Mouse (Mus musculus): ENCODE data around the gene 9530068E07Rik. TPM values are rescaled to one million over a fixed set of nuclear protein-coding genes. Genes with fewer than 3 reads are reported as not detected.
A peak's percentile ranks its signal among the peaks of the same experiment; 100 is the strongest.
"Not testable (repeated sequence)": the region's sequence is repeated elsewhere in the genome, so short reads cannot be mapped to it uniquely, and the experiment has no call there.

The 9530068E07Rik gene
- total RNA-seq, 2 experiments from 2014 or later = 59.2 to 64.2 TPM

DNA sequence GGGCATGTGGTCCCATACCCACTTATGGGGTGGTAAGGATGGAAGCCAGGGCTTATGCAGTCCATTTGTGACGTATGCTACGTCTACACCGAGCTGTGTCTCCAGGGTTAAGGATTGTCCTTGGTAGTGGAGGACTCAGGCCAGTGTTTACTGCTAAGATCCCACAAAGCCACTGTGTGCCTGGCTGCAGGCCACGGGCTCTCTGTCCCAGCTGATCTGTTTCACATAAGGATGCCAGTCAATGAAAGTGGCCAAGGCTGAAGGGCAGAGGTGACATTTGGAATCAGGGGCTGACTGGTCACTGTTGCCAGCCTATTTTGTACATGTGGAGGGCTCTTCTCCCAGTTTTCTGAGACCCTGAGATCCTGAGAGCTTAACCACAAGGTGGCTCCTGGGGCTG, 18.6 kb upstream of the 9530068E07Rik start:
- intact Hi-C loops (cut with DNase I) = no loop called here

DNA sequence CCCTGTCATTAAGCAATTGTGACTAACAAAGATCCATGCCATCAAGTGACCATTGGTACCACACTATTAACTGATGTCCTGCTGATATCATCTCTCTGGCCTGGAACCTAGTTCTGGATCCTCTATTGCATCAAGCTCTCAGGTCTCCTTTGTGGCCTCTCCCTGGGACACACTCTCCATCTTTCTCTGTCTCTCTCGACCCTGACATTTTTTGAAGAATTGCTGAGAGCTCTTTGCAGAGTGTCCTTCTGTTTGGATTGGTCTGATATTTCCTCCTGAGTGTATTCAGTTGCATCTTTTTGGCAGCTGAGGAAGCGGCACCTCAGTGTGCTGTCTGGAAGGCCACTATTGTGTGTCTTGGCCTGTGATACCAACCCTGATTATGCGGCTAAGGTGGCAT, 17.0 kb upstream of the 9530068E07Rik start:
- intact Hi-C loops (cut with DNase I) = no loop called here

More for the DNA sequence above, 18.6 kb upstream of the 9530068E07Rik start:
- TF ChIP-seq CTCF (IDR thresholded peaks at IDR 0.05) = no peak
- no peak for DNase-seq (ENCODE audit: extremely low spot score in 1 of 2, low spot score in 2 of 2)
- no peak overlapping the region for H3K27ac ChIP-seq
- no peak overlapping the region for H3K4me3 ChIP-seq

DNA sequence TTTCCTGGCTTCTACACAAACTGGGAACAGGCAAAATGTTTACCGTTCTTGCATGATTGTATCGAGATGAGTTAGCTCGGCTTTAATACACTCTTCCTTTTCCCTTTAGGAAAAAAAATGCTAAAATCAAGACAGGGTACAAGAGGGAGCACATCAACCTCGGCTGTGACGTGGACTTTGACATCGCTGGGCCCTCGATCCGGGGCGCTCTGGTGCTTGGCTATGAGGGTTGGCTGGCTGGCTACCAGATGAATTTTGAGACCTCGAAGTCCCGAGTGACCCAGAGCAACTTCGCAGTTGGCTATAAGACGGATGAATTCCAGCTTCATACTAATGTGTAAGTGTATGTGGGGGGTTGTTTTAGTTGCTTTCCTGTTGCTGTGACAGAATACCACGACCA, 12.5 kb upstream of the 9530068E07Rik start:
- intact Hi-C loops (cut with DNase I) = no loop called here
- TF ChIP-seq CTCF (IDR thresholded peaks at IDR 0.05) = no peak
- H3K4me3 ChIP-seq = no peak overlapping the region
- H3K27ac ChIP-seq = no peak overlapping the region
- no peak for DNase-seq (ENCODE audit: extremely low spot score in 1 of 2, low spot score in 2 of 2)

More for the DNA sequence above, 17.0 kb upstream of the 9530068E07Rik start:
- DNase-seq (ENCODE audit: extremely low spot score in 1 of 2, low spot score in 2 of 2) = no peak
- Histone ChIP-seq H3K4me3 (no peak overlapping the region), H3K27ac (no peak overlapping the region)
- TF ChIP-seq CTCF (IDR thresholded peaks at IDR 0.05) = no peak

DNA sequence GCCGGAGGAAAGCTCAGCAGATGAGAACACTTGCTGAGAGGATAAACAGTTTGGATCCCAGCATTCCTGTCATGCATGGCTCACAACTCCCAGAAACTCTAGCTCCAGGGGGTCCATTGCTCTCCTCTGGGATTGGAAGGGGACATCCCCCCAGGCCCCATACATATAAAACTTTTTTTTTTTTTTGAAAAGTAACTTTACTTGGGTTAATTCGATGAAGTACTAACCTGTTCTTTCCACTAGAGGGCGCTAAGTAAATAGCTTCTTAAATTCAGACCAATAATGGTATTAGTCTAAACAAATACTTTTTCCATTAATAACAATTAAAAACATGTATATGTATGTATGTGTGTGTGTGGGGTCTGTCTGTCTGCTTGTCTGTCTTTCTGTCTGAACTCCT, 11.6 kb upstream of the 9530068E07Rik start:
- peak; percentile 78 for TF ChIP-seq CTCF (IDR thresholded peaks at IDR 0.05)
- no peak overlapping the region for H3K4me3 ChIP-seq
- intact Hi-C loops (cut with DNase I) = no loop called here
- DNase-seq (ENCODE audit: extremely low spot score in 1 of 2, low spot score in 2 of 2) = no peak
- no peak overlapping the region for H3K27ac ChIP-seq

DNA sequence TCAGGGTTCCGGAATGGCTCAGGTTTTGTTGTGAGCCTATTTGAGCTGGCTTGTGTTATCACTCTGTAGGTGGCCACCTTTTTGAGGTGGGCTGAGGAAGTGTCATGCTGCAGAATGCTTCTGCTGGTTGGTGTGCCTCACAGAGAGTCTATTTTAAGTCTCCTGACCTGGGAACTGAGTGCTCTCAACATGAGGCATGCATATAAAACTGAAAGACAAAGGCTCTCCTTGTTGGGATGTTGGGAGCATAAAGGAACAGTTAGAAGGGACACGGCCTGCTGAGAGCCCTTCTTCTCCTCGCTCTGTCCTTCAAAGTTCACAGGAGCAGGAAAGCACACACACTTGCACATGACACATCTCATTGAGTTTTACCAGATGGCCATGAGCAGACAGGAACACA, 9.3 kb upstream of the 9530068E07Rik start:
- no peak for DNase-seq (ENCODE audit: extremely low spot score in 1 of 2, low spot score in 2 of 2)
- TF ChIP-seq CTCF (IDR thresholded peaks at IDR 0.05) = no peak
- intact Hi-C loops (cut with DNase I) = no loop called here
- Histone ChIP-seq H3K4me3 (no peak overlapping the region), H3K27ac (no peak overlapping the region)

DNA sequence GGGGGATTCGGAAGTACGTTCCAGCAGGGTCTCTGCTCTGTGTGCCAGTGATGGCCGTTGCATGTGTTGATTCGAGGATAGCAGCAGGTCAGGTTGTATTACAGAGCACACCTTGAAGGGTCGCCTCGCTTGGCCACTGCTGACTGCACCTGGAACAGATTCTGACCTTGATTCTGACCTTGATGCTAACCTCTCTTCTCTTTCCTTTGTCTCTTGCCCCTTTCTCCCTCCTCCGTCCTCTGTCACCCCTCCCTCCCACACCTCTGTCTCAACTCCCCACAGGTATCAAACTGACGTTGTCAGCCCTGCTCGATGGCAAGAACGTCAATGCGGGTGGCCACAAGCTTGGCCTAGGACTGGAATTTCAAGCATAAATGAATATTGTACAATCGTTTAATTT, 8.1 kb upstream of the 9530068E07Rik start:
- DNase-seq (ENCODE audit: extremely low spot score in 1 of 2, low spot score in 2 of 2) = no peak
- no peak overlapping the region for H3K27ac ChIP-seq
- intact Hi-C loops (cut with DNase I) = no loop called here
- TF ChIP-seq CTCF (IDR thresholded peaks at IDR 0.05) = no peak
- no peak overlapping the region for H3K4me3 ChIP-seq

DNA sequence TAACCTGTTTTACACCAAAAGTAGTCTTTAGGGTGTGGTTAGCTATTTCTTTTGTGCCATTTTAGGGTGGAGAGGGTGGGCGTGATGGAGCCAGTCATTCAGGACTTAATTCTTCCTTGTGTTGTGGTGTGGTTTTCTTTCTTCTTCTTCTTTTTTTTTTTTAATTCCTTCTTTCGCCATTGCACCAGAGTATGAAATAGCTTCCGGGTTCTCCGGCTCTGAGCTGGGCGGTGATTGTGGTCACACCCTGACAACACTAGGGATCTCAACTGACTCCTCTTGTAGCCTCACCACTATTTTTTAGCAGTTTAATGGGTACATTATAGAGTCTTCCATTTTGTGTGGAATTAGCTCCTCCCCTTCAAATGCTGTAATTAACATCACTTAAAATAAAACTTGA, 7.2 kb upstream of the 9530068E07Rik start:
- intact Hi-C loops (cut with DNase I); H3K4me3 ChIP-seq; H3K27ac ChIP-seq; DNase-seq (ENCODE audit: extremely low spot score in 1 of 2, low spot score in 2 of 2): not testable (repeated sequence)

DNA sequence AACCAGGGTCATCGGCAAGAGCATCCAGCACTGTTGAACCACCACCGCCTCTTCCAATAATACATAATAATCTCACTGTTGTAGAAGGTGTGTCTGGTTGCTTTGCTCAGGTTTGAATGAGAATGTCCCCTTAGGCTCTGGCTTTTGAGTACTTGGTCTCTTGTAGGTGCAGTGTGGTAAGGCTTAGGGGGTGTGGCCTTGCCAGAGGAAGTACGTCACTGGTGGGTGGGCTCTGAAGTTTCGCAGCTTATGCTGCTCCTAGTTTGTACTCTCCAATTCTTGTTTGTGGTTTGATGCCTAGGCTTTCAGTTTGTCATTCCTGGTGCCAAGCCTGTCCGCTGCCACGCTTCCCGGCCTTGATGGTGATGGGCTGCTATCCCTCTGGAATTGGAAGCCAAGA, 6.3 kb upstream of the 9530068E07Rik start:
- intact Hi-C loops (cut with DNase I) = no loop called here
- TF ChIP-seq CTCF (IDR thresholded peaks at IDR 0.05) = no peak
- H3K27ac ChIP-seq = no peak overlapping the region
- no peak overlapping the region for H3K4me3 ChIP-seq
- DNase-seq (ENCODE audit: extremely low spot score in 1 of 2, low spot score in 2 of 2) = no peak

DNA sequence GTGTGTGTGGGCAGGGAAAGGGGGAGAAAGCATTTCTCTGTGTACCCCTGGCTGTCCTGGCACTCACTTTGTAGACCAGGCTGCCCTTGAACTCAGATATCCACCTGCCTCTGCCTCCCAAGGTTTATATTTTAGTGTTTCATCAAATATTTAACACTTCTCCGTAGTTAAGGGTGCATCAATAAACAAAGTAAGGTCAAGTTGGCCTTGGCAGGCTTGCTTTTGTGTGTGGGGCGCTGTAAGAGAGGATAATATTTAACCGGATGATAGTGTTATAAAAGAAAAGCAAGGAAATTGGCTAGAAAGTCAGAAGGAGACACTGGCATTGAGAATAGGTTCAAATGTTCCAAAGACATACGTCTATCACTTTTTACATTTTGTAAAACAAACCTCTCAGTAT, 1.7 kb upstream of the 9530068E07Rik start:
- Histone ChIP-seq H3K27ac (no peak overlapping the region), H3K4me3 (no peak overlapping the region)
- TF ChIP-seq CTCF (IDR thresholded peaks at IDR 0.05) = no peak
- intact Hi-C loops (cut with DNase I) = no loop called here
- DNase-seq (ENCODE audit: extremely low spot score in 1 of 2, low spot score in 2 of 2) = no peak

DNA sequence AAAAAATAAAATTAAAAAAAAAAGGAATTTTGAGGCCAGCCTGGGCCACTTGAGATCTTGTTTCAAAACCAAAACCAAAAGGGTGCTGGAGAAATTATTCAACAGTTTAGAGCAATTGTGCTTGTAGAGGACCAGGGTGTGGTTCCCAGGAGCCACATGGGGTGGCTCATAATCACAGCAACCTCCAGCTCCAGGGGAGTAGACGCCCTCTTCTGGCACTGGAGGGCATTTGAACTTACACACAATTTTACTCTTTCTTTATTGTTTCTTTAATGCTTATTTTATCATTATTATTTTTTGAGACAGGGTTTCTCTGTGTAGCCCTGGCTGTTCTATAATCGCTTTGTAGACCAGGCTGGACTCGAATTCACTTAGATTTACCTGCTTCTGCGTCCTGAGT, 885 bp upstream of the 9530068E07Rik start:
- no peak for DNase-seq (ENCODE audit: extremely low spot score in 1 of 2, low spot score in 2 of 2)
- Histone ChIP-seq H3K27ac (no peak overlapping the region), H3K4me3 (no peak overlapping the region)
- intact Hi-C loops (cut with DNase I) = no loop called here
- TF ChIP-seq CTCF (IDR thresholded peaks at IDR 0.05) = peak; percentile 16

DNA sequence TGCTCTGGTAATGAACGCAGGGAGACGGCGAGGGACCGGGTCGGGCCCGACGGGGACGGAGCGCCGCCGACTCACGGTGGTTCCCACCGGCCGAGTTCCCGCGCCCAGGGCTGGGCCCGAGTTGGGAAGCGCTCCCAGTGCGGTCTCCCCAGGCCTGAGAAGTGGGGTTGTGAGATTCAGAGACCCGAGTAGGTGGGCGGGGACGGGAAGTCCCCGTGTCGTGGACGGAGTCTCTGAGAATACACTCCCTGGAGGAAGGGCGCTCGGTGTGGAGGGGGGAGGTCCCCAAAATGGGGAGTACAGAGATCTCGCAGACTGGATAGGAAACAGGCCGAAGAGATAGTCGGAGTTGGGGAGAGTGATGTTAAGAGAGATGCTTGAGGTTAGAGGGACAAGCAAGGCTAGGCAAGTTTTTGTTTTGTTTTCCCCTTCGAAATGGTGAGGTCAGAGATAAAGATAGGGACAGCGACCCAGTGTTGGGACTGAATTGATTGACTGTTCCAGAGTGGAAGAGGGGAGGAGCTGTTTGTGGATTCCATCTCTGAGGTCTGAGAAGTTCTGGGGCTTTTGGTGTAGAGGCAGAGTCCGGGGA, 465 bp downstream of the 9530068E07Rik start:
- no peak for TF ChIP-seq CTCF (IDR thresholded peaks at IDR 0.05)
- Histone ChIP-seq H3K4me3 (peak overlapping the region; percentile 88), H3K27ac (peak overlapping the region; percentile 97)
- intact Hi-C loops (cut with DNase I) = no loop called here
- no peak for DNase-seq (ENCODE audit: extremely low spot score in 1 of 2, low spot score in 2 of 2)

DNA sequence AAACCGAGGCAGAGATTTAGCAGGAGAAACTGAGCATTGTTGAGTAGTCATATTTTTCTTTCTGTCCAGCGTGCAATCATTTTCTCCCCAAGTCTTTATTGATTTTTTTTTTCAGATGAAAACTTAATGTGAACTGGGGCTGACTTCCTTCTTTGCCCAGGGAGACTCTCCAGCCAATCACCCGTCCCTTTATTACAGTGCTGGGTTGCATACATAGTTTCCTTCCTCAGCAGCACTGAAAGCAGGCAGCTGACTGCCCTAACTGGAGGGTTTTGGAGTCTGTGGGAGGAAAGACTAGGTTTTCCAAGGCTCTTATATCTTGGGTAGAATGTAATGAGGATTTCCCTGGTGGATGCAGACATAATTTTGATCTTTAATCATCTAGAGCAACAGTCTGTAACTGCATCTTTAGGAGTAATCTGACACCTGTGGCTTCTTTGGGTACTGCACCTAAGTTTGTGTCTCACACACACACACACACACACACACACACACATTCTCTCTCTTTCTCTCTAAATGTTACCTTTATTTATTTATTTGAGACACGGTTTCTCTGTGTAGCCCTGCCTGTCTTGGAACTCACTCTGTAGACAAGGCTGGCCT, 1.3 kb downstream of the 9530068E07Rik start:
- Histone ChIP-seq H3K27ac (no peak overlapping the region), H3K4me3 (peak overlapping the region; percentile 88)
- intact Hi-C loops (cut with DNase I) = no loop called here
- TF ChIP-seq CTCF (IDR thresholded peaks at IDR 0.05) = peak; percentile 9; the same call in 1 of the 2 replicates
- no peak for DNase-seq (ENCODE audit: extremely low spot score in 1 of 2, low spot score in 2 of 2)

DNA sequence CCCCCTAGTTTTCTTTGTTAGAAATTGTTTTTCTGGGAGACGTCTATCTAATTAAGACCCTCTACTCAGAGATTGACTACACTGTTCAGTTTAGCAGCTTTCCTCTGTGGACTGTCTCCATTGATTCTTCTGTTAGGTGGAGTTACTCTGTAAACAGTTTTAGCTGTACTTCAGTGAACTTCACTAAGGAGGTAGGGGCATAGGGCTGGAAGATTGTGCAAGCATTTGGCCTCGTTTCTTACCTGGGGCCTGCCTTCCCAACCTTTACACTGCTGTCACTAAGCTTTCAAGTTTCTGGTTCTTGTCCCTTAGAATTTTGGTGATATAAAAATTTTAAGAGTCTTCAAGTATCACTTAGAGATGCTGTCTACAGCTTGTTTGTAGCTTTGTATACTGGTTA, 5.2 kb downstream of the 9530068E07Rik start:
- intact Hi-C loops (cut with DNase I) = no loop called here
- no peak for TF ChIP-seq CTCF (IDR thresholded peaks at IDR 0.05)
- DNase-seq (ENCODE audit: extremely low spot score in 1 of 2, low spot score in 2 of 2) = no peak
- Histone ChIP-seq H3K27ac (no peak overlapping the region), H3K4me3 (no peak overlapping the region)

Measured in left cerebral cortex, adult 2 months (tissue).